Mouse (Mus musculus) ovary, adult 10 weeks (tissue): ENCODE data around the gene Bicc1. TPM values are rescaled to one million over a fixed set of nuclear protein-coding genes. Genes with fewer than 3 reads are reported as not detected.

Source experiments
- polyA plus RNA-seq: library from polyadenylated mRNA; stranded (reverse); fragments of 350-450 nt; fragmentation: Illumina TruSeq; extraction: RNeasy Lipid Tissue Mini Kit (QIAGEN cat#74804); gene quantifications from one replicate; pipeline ENCODE4 v1.2.3, GENCODE M21; 2014

Gene Bicc1
- polyA plus RNA-seq: 67.5 TPM

DNA sequence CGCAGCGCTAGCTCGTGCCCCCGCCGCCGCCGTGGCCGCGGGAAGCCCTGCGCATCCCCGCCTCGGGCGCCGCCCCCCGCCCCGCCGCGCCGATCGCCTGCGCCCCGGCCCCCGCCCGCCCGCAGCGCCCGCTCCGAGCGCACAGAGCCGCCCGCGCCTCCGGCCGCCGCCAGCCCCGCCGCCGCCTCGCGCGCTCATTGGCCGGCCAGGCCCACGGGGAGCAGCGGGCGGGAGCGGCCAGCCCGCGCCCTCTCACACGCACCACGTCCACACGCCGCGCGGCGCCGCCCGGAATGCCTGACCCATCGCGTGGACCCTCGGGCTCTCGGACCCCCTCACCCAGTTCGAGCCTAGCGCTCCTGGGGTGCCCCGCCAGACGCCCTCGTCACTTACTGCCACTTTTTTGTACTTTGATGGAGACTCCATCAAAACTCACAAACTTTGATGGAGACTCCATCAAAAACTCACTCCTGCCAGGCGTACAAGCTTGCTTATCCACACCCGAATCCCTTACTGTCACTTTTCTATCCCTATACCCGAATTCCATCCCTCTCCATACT lies at the start of gene Bicc1:
Gene Bicc1 (minus strand): TSS at position 25 of the 560 bp plus-strand sequence.

Other genes starting within 250 kb of the Bicc1 start
- 237 TPM for gene Tfam, start 78.6 kb upstream of the Bicc1 start, polyA plus RNA-seq
- 97.7 TPM for gene Ube2d1, start 125.6 kb upstream of the Bicc1 start, polyA plus RNA-seq
- 14.5 TPM for gene Cisd1, start 185.3 kb upstream of the Bicc1 start, polyA plus RNA-seq
- 19.5 TPM for gene Ipmk, start 188.1 kb upstream of the Bicc1 start, polyA plus RNA-seq